Mouse (Mus musculus): Measurements from ENCODE around the gene Wsb2. TPM values are rescaled to one million over a fixed set of nuclear protein-coding genes. Genes with fewer than 3 reads are reported as not detected.
A peak's percentile ranks its signal among the peaks of the same experiment; 100 is the strongest.
"Not testable (repeated sequence)": the region's sequence is repeated elsewhere in the genome, so short reads cannot be mapped to it uniquely, and the experiment has no call there.

The Wsb2 gene
- 328 and 398 TPM in 2 replicates for polyA plus RNA-seq (2012; rRNA removed)

GRCm38 (mm10) chr5:117357129-117357477 is at the start of gene Wsb2:
Gene Wsb2, plus strand, starts transcription at chr5:117357304.
- DNase-seq (ENCODE audit: extremely low spot score in 1 of 2, low spot score in 1 of 2), result peak in 1 of 2 experiments; percentile 81

GRCm38 (mm10) chr5:117307699-117308098 is 49.4 kb upstream of the Wsb2 start:
- DNase-seq (ENCODE audit: extremely low spot score in 1 of 2, low spot score in 1 of 2), result peak in 1 of 2 experiments; percentile 71

GRCm38 (mm10) chr5:117313420-117313819 is 43.7 kb upstream of the Wsb2 start:
- DNase-seq (ENCODE audit: extremely low spot score in 1 of 2, low spot score in 1 of 2), result no peak

GRCm38 (mm10) chr5:117313909-117314308 is 43.2 kb upstream of the Wsb2 start:
- no peak for DNase-seq (ENCODE audit: extremely low spot score in 1 of 2, low spot score in 1 of 2)

- DNase-seq (ENCODE audit: extremely low spot score in 1 of 2, low spot score in 1 of 2), result no peak
These were observed 42.3 kb upstream of the Wsb2 start for GRCm38 (mm10) chr5:117314587-117315428.

- DNase-seq (ENCODE audit: extremely low spot score in 1 of 2, low spot score in 1 of 2), result peak in 1 of 2 experiments; percentile 28
These were observed 38.1 kb upstream of the Wsb2 start, which contains the start of gene Vsig10 for GRCm38 (mm10) chr5:117318741-117319629. Gene Vsig10, plus strand, starts transcription at chr5:117319083.

- no peak for DNase-seq (ENCODE audit: extremely low spot score in 1 of 2, low spot score in 1 of 2)
These were observed 33.4 kb upstream of the Wsb2 start for GRCm38 (mm10) chr5:117323751-117324150.

GRCm38 (mm10) chr5:117326408-117326807 is 30.7 kb upstream of the Wsb2 start:
- DNase-seq (ENCODE audit: extremely low spot score in 1 of 2, low spot score in 1 of 2), result no peak

- DNase-seq (ENCODE audit: extremely low spot score in 1 of 2, low spot score in 1 of 2), result no peak
These were observed 26.6 kb upstream of the Wsb2 start for GRCm38 (mm10) chr5:117330457-117330856.

- no peak for DNase-seq (ENCODE audit: extremely low spot score in 1 of 2, low spot score in 1 of 2)
These were observed 19.1 kb upstream of the Wsb2 start for GRCm38 (mm10) chr5:117337999-117338398.

GRCm38 (mm10) chr5:117338503-117338902 is 18.6 kb upstream of the Wsb2 start:
- DNase-seq (ENCODE audit: extremely low spot score in 1 of 2, low spot score in 1 of 2), result no peak

GRCm38 (mm10) chr5:117340081-117340480 is 17.0 kb upstream of the Wsb2 start:
- no peak for DNase-seq (ENCODE audit: extremely low spot score in 1 of 2, low spot score in 1 of 2)

- DNase-seq (ENCODE audit: extremely low spot score in 1 of 2, low spot score in 1 of 2), result no peak
These were observed 15.2 kb upstream of the Wsb2 start for GRCm38 (mm10) chr5:117341896-117342295.

GRCm38 (mm10) chr5:117344496-117344895 is 12.6 kb upstream of the Wsb2 start:
- not testable (repeated sequence) for DNase-seq (ENCODE audit: extremely low spot score in 1 of 2, low spot score in 1 of 2)

GRCm38 (mm10) chr5:117345432-117345976 is 11.6 kb upstream of the Wsb2 start:
- no peak for DNase-seq (ENCODE audit: extremely low spot score in 1 of 2, low spot score in 1 of 2)

GRCm38 (mm10) chr5:117346281-117346680 is 10.8 kb upstream of the Wsb2 start:
- DNase-seq (ENCODE audit: extremely low spot score in 1 of 2, low spot score in 1 of 2), result no peak

GRCm38 (mm10) chr5:117347011-117347410 is 10.1 kb upstream of the Wsb2 start:
- DNase-seq (ENCODE audit: extremely low spot score in 1 of 2, low spot score in 1 of 2), result no peak

- DNase-seq (ENCODE audit: extremely low spot score in 1 of 2, low spot score in 1 of 2), result no peak
These were observed 9.3 kb upstream of the Wsb2 start for GRCm38 (mm10) chr5:117347838-117348237.

GRCm38 (mm10) chr5:117348279-117348678 is 8.8 kb upstream of the Wsb2 start:
- peak in 1 of 2 experiments; percentile 65 for DNase-seq (ENCODE audit: extremely low spot score in 1 of 2, low spot score in 1 of 2)

- DNase-seq (ENCODE audit: extremely low spot score in 1 of 2, low spot score in 1 of 2), result no peak
These were observed 3.0 kb upstream of the Wsb2 start for GRCm38 (mm10) chr5:117354121-117354520.
